Mouse (Mus musculus) CD4-positive, CD25-positive, alpha-beta regulatory T cell, adult 2 months (primary cell): ENCODE results near the gene Sorcs2.

Experiments used
- DNase-seq: peaks from one replicate; pipeline ENCODE4 v3.0.0-alpha.2; 2012; ENCODE audit warnings: low read depth, low spot score

Gene Sorcs2

DNA sequence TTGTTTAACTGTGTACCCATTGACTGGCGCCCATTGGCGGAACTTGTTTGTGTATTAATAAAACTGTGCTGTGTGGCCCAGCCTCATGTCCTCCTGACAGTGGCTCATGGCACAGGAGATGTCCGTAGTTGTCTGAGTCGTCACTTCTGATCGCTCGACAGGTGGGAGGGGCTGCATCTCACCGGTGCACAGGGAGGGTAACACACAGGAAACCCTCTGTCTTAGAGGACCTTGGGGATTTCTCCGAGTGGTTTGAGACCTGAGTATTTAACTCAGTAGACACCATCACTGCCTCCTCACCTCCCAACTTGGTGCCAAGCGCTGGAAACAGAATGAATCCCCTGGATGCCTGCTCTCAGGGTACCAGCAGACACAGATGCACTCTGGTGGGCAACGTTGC lies 394.1 kb downstream of the Sorcs2 start:
- DNase-seq, result peak; percentile 67

DNA sequence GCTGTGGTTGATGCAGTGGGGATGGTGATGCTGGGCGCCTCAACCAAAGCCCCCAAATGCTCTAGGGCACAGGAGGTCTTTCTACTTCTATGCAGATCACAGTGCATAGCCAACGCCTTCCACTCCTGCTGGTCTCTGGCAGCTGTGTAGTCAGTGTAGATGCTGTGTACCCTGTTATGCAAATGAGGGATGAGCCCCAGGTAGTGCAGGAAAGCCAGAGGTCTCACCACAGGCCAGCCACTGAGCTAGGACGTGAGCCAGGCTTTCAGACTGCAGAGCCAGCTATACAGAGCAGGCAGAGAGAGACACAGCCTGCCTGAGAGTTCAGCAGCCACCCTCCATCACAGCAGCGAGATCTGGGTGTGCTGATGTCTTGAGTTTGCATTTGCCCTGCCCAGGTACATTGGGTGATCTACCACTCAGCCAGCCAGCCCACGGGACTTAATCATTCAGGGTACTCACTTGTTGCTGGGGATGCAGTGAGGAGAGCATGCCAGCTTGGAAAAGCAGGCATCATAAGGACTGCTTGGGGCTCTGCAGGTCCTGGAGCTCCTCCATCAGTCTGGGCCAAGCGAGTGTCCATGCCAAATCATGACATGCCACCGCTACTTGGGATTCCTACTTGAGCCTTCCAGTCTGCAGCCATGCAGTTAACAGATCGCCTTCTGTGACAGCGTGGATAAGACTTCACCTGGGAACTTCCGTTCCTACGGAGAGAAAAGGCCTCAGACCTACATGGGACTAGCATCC lies 407.8 kb downstream of the Sorcs2 start:
- DNase-seq, result no peak

- DNase-seq, result no peak
Measured at GRCm38 (mm10) chr5:35989506-35989905, 408.4 kb downstream of the Sorcs2 start.

GRCm38 (mm10) chr5:35988085-35988484 lies 409.9 kb downstream of the Sorcs2 start:
- DNase-seq, result no peak

DNA sequence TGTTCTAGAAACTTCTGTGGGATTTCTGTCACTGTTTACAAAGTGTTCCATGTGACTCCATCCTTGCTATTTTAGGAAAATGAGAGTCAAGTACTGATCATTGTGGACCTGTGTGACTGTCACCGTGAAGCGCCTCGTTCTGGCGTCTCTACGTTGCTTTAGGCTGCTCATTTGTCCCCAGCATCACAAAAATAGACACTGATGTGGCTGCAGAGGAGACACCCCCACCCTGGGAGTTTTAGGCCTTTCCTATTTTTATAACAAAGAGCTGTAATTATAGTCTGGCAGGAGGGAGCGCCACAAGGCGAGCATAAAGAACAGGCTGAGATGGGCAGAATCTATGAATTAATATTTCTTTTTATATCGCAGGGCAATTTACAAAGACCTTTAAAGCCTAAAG lies 412.3 kb downstream of the Sorcs2 start:
- DNase-seq, result no peak

GRCm38 (mm10) chr5:35981976-35982375 lies 416.0 kb downstream of the Sorcs2 start:
- peak; percentile 86 for DNase-seq

- DNase-seq, result no peak
Measured at GRCm38 (mm10) chr5:35981341-35981740, 416.6 kb downstream of the Sorcs2 start.

GRCm38 (mm10) chr5:35980542-35980941 lies 417.4 kb downstream of the Sorcs2 start:
- DNase-seq, result no peak

DNA sequence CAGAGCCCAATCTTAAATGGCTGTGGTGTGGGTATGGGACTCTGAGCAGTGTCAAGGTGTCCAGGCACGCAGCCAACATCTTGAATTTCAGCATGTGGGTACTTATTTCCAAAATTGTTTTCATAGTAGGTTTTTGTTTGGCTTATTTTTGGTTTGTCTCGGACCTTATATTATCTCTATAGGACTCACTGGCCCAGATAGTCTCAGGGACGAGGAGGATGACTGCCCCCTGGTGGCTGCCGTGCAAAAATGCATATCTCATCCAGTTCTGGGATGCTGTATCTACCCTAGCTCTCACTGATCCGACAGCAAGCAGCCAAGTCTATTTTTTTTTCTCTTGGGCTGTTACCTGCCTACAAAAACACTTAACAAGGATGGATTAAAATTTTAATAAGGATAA lies 422.3 kb downstream of the Sorcs2 start:
- peak; percentile 84 for DNase-seq

DNA sequence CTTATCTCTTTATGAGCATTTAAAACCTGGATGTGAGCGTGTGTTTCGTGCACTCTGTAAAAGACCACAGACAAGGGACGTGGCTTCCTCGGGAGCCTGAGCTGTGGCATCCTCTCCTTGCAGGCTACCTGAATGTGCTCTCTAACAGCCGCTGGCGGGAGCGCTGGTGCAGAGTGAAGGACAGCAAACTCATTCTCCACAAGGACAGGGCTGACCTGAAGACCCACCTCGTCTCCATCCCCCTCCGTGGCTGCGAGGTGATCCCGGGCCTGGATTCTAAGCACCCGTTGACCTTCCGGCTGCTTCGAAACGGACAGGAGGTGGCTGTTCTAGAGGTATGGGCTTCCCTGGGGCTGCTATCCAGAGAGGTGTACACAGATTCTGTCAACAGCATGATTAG lies 423.7 kb downstream of the Sorcs2 start:
- peak; percentile 22 for DNase-seq

GRCm38 (mm10) chr5:35973800-35974199 lies 424.1 kb downstream of the Sorcs2 start:
- DNase-seq, result peak; percentile 65

GRCm38 (mm10) chr5:35972739-35973138 lies 425.2 kb downstream of the Sorcs2 start:
- DNase-seq, result no peak

GRCm38 (mm10) chr5:35971841-35972578 lies 425.9 kb downstream of the Sorcs2 start:
- peak; percentile 86 for DNase-seq

GRCm38 (mm10) chr5:35970380-35971105 lies 427.4 kb downstream of the Sorcs2 start:
- no peak for DNase-seq

GRCm38 (mm10) chr5:35969857-35970256 lies 428.1 kb downstream of the Sorcs2 start:
- DNase-seq, result no peak
